Mouse (Mus musculus) kidney, adult 2 months (tissue): ENCODE data around the gene Plppr5.

Experiments used
- CTCF ChIP-seq: fragments of 200-500 bp; conservative IDR thresholded peaks from 2 replicates; pipeline ENCODE4 v1.5.1; 2011; ENCODE audit warnings: low read depth, mild to moderate bottlenecking, control low read depth, low read length, moderate library complexity, mixed read lengths; ENCODE audit not compliant: insufficient read depth, insufficient read length
- POLR2A ChIP-seq: fragments of 200-500 bp; IDR thresholded peaks from one replicate; pipeline ENCODE4 v1.6.1; 2011; ENCODE audit warnings: low read depth, low read length, control low read depth

- TF ChIP-seq CTCF = no peak
- TF ChIP-seq POLR2A = no peak
These were observed 74.0 kb downstream of the Plppr5 start for GRCm38 (mm10) chr3:117648612-117649011.
